Mouse (Mus musculus) liver, embryonic 11.5 days (tissue): ENCODE results near the gene Catsper2. TPM values are rescaled to one million over a fixed set of nuclear protein-coding genes. Genes with fewer than 3 reads are reported as not detected.

Source experiments
- ATAC-seq: fragments of 200-750 bp; cut with Nextera tagmentation; replicated peaks from 2 replicates; pipeline ENCODE4 v1.8.0; 2017; ENCODE audit warnings: moderate number of reproducible peaks, mild to moderate bottlenecking, moderate TSS enrichment, moderate library complexity; ENCODE audit not compliant: low FRiP score
- DNase-seq: peaks from one replicate; pipeline ENCODE4 v3.0.0-alpha.2; 2017; ENCODE audit warnings: low spot score
- H3K27ac ChIP-seq: fragments of 300-500 bp; sonication (generic); 2 replicates; pipeline ENCODE4 v1.5.1; 2014; ENCODE audit warnings: mild to moderate bottlenecking, low read depth, low read length, control low read depth
- H3K27me3 ChIP-seq: fragments of 300-500 bp; sonication (generic); replicated peaks from 2 replicates; pipeline ENCODE4 v1.6.1; 2014; ENCODE audit warnings: low read length, mixed read lengths; ENCODE audit not compliant: control insufficient read depth, insufficient read depth
- H3K36me3 ChIP-seq: fragments of 300-500 bp; sonication (generic); 2 replicates; pipeline ENCODE4 v1.6.1; 2014; ENCODE audit warnings: mild to moderate bottlenecking, low read length, moderate library complexity, mixed read lengths; ENCODE audit not compliant: control insufficient read depth, insufficient read depth
- H3K4me1 ChIP-seq: fragments of 300-500 bp; sonication (generic); replicated peaks from 2 replicates; pipeline ENCODE4 v1.6.1; 2014; ENCODE audit warnings: low read length, mixed read lengths; ENCODE audit not compliant: control insufficient read depth, insufficient read depth
- H3K4me2 ChIP-seq: fragments of 300-500 bp; sonication (generic); 2 replicates; pipeline ENCODE4 v1.6.1; 2014; ENCODE audit warnings: mild to moderate bottlenecking, control low read depth, moderate library complexity
- H3K4me3 ChIP-seq: fragments of 300-500 bp; sonication (generic); 2 replicates; pipeline ENCODE4 v1.5.1; 2014; ENCODE audit warnings: low read depth, low read length, control low read depth
- H3K9ac ChIP-seq: fragments of 300-500 bp; sonication (generic); 2 replicates; pipeline ENCODE4 v1.6.1; 2014; ENCODE audit warnings: low read depth, low read length, control low read depth
- H3K9me3 ChIP-seq: fragments of 300-500 bp; sonication (generic); 2 replicates; pipeline ENCODE4 v1.6.1; 2016; ENCODE audit warnings: low read length, inconsistent platforms, mixed read lengths; ENCODE audit not compliant: control insufficient read depth
- WGBS: fragments of 180-500 bp; shearing (Covaris S2); extraction: QIAGEN DNeasy Blood & Tissue Kit; methylation state at CpG from one replicate; pipeline ENCODE4 v1.1.7; 2014; 5-methylcytosine and 5-hydroxymethylcytosine counted together
- polyA plus RNA-seq: library from polyadenylated mRNA; unstranded; fragments of >200 nt; fragmentation: Nextera tagmentation; extraction: Ambion mirVana; gene quantifications from 2 replicates; pipeline ENCODE4 v1.2.1, GENCODE M21; 2014

The Catsper2 gene
- polyA plus RNA-seq: 1.6 and 1.7 TPM in 2 replicates

DNA sequence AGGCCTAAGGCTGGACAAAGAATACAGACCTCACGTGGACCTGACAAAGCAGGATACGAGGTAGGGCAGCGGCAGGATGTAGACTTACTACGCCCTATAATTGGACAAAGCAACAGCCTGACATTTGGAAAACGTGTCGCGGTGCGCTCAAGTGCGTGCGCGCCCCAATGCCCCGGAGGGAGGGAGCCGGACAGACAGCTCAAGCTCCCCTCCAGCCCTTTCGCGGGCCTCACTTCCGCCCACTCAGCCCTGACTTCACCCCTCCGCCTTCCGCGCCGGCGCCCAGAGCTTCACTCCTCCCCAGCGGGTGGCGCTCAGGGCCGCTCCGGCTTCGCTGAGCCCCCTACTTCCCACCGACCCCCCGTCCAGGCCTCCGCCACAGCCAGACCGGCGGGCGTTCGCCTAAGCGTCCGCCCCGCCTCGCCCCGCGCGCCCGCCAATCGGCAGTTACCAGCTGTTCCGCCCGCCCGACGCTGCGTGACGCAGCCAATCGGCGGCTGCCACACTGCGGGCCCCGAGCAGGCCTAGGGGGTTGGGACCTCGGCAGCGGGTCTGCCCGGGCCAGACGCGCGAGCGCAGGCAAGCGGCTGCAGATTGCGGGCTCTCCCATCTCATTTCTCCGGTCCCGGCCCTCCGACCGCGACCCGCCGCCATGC, at the start of gene Catsper2, which contains the start of gene Pdia3:
Gene Catsper2 (minus strand): TSS at position 406 of the 656 bp plus-strand sequence.
Gene Pdia3 (plus strand): TSS at position 389 of the 656 bp plus-strand sequence.
- peak within 1 kb of the TSS; percentile 99 for H3K9ac ChIP-seq
- H3K27me3 ChIP-seq: no peaks in the 10 kb centered on the region
- ATAC-seq: peak; percentile 98
- peak within 1 kb of the TSS; percentile 94 for H3K4me3 ChIP-seq
- peaks cover 12% of the 10 kb centered on the region for H3K36me3 ChIP-seq
- under 1% methylated on average over 64 of the region's 68 CpGs for WGBS
- H3K27ac ChIP-seq: peak within 1 kb of the TSS; percentile 97
- peak; percentile 96 for DNase-seq
- no peaks in the 10 kb centered on the region for H3K9me3 ChIP-seq
- H3K4me1 ChIP-seq: peaks cover 13% of the 10 kb centered on the region
- H3K4me2 ChIP-seq: peak within 1 kb of the TSS; percentile 86

DNA sequence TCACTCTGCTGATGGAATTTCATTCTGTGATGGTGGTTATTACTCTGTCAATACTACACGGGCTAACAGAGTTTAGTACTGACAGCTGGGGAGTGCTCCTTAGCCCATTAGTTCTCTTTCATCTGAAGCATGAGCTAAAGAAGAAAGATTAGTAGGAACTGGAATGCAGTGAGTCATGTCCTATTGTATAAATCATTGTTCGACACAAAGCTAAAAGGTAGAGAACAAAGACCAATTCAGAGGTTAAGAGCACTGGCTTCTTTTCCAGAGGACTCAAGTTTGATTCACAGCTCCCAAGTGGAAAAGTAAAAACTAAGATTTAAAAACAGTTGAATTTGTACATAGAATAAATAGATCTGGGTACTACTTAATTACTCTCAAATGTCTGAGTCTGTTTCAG, 46.5 kb upstream of the Catsper2 start:
- no peak for DNase-seq
- Histone ChIP-seq H3K4me2 (no peak overlapping the region), H3K4me1 (peaks cover 17% of the 10 kb centered on the region), H3K4me3 (no peak overlapping the region), H3K27me3 (no peaks in the 10 kb centered on the region), H3K27ac (no peak overlapping the region), H3K9me3 (no peaks in the 10 kb centered on the region), H3K36me3 (peaks cover 6% of the 10 kb centered on the region), H3K9ac (no peak overlapping the region)
- WGBS: 72% methylated on average over 2 of the region's 2 CpGs
- ATAC-seq: no peak

DNA sequence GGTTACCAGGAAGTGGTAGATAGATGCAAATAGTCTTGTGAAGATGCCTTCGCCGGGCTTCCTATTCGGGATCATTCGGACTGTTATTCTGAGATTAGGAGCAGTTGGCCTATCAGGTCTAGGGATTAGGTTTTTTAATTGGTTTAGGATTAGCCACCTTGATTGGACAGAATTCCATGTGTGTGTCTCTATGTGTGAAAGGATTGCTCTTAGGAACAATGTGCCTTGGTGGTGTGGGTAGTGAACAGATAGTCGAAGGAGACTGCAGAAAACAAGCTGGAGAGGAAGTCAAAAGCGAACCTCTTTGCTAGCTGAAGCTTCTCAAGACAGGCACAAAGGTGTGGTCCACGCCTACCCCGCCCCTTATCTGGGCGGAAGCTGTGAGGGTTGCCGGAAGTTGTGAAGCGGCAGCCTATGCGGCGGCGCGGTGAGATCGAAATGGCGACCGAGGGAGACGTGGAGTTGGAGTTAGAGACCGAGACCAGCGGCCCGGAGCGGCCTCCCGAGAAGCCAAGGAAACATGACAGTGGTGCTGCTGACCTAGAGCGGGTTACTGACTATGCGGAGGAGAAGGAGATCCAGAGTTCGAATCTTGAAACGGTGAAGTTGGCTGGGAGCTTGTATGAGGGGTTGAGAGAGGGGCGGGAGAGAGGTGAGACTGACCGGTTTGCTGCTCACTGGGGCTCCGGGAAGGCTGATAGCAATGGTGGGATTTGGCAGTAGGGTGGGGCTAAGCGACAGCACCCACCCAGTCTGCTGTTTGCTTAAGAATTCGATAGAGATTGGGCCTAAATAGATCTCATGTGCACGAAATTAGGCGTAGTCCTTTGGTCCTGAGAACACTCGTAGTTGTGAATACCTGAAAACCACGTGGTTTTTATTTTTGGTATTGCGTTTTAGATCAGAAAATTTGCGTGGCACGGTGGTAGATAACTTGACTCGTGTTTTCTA, 43.4 kb upstream of the Catsper2 start, which contains the start of gene Serinc4:
Gene Serinc4 (minus strand): TSS at position 90 of the 951 bp plus-strand sequence.
- DNase-seq (peak; percentile 91), ATAC-seq (peak; percentile 93)
- Histone ChIP-seq H3K4me3 (peak within 1 kb of the TSS; percentile 85), H3K27me3 (no peaks in the 10 kb centered on the region), H3K9ac (peak within 1 kb of the TSS; percentile 84), H3K4me1 (peaks cover 17% of the 10 kb centered on the region), H3K27ac (peak within 1 kb of the TSS; percentile 85), H3K9me3 (no peaks in the 10 kb centered on the region), H3K4me2 (peak within 1 kb of the TSS; percentile 81), H3K36me3 (peaks cover 20% of the 10 kb centered on the region)
- WGBS: 3% methylated on average over 41 of the region's 41 CpGs

DNA sequence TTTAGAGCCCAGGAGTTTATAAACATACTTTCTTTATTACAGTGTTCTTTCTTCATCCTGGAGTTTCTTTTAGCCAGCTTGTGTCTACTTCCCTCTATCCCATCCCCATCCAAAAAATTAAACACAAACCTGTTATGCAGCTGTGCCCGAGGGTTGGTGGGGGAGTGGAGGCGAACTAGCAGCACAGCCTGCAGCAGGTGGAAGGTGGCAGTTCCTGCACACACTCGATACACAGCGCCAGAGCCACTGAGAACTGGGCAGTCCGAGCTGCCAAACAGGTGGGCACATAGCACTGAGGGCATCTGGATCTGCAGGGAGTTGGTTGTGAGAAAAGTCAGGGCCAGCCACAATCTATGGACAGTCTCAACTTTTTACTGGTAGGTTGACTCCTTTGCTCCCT, 41.9 kb upstream of the Catsper2 start:
- Histone ChIP-seq H3K9ac (no peak overlapping the region), H3K4me2 (no peak overlapping the region), H3K27ac (no peak overlapping the region), H3K4me1 (peaks cover 24% of the 10 kb centered on the region), H3K36me3 (peaks cover 26% of the 10 kb centered on the region), H3K4me3 (no peak overlapping the region), H3K9me3 (no peaks in the 10 kb centered on the region), H3K27me3 (no peaks in the 10 kb centered on the region)
- WGBS: 81% methylated on average over 5 of the region's 5 CpGs
- ATAC-seq: no peak
- no peak for DNase-seq

DNA sequence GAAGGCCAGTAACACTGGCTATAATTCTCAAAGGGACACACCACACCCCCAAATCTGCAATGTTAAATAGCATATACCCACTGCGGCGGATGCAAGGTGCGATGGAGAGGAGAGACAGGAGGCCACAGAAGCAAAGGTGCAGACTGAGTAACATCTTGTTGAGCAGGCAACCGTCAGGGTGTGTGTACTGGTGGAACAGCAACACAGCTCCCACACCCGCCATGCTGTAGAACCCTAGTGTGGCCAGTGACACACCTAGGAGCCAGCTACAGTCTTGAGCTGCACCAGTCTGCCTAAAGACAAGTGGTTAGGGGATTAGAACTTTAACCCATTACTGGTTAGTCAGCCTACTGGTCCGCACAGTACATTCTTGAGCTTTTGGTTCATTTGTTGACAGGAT, 40.3 kb upstream of the Catsper2 start:
- ATAC-seq (no peak), DNase-seq (no peak)
- WGBS: 88% methylated on average over 6 of the region's 6 CpGs
- Histone ChIP-seq H3K27ac (no peak overlapping the region), H3K4me3 (no peak overlapping the region), H3K27me3 (no peaks in the 10 kb centered on the region), H3K4me1 (peaks cover 27% of the 10 kb centered on the region), H3K4me2 (no peak overlapping the region), H3K9me3 (no peaks in the 10 kb centered on the region), H3K9ac (no peak overlapping the region), H3K36me3 (peaks cover 26% of the 10 kb centered on the region)

DNA sequence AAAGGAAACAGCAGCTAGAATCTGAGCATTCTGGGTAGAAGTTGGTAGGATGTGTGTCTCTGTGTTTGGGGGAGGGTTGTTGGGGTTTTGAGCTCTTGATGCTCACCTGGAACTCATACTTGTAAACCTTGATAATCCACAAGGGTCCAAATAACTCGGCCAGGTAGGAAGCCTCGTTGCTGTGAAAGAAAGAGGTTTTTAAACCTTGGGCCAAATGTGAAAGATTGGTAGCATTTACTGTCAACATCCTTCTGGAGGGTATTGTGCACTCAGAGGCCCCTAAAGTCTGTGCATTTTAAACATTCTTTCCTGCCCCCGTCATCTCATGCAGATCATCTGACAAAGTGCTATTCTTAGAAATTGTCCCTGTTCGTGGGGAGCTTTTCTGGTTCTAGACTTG, 39.4 kb upstream of the Catsper2 start, which contains the start of gene Hypk:
Gene Hypk (plus strand): TSS at position 301 of the 400 bp plus-strand sequence.
- ATAC-seq: no peak
- H3K9ac ChIP-seq: no peak within 1 kb of the TSS
- H3K4me1 ChIP-seq: peaks cover 22% of the 10 kb centered on the region
- no peak for DNase-seq
- H3K9me3 ChIP-seq: no peaks in the 10 kb centered on the region
- H3K4me2 ChIP-seq: no peak within 1 kb of the TSS
- H3K36me3 ChIP-seq: peaks cover 20% of the 10 kb centered on the region
- no peaks in the 10 kb centered on the region for H3K27me3 ChIP-seq
- no peak within 1 kb of the TSS for H3K27ac ChIP-seq
- WGBS: 70% methylated on average over 4 of the region's 4 CpGs
- H3K4me3 ChIP-seq: no peak within 1 kb of the TSS

DNA sequence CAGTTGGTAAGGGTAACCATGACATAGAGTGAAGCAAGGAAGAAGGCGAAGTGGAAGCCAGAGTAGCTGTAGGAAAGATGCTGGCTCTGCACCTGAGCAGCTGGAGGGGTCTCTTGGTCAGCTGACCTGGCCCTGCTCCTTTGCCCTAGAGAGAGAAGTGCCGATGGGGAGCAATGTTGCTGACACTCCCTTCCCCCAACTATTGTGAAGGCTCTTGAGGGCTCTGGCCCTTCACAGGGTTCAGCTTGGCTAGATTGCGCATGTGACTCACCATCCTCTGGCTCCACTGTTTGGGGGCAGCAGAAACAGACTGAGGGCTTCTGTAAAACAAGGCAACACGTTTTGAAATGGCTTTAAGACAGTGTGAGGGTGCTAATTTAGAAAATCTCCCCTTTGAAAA, 38.8 kb upstream of the Catsper2 start:
- H3K27ac ChIP-seq: no peak overlapping the region
- 73% methylated on average over 4 of the region's 4 CpGs for WGBS
- DNase-seq: no peak

DNA sequence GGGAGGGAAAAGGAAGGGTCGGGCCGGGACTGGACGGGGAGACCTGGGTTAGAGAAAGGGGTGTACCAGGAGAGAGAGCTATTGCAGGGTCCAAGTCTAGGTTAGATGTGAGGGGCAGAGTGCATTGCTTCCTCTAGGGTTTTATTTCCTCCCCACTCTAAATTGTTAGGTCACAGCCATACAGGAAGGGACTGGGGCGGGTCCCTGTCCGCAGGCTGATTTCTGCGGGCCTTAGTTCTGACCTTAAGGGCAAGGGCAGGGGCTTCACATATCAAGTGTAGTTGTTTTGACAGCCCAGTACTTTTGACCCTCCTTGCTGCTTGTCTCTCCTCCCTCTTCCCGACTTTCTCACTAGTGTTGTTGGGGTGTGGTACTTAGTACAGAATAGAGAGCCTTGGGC, 36.5 kb upstream of the Catsper2 start:
- Histone ChIP-seq H3K9me3 (no peaks in the 10 kb centered on the region), H3K36me3 (peaks cover 20% of the 10 kb centered on the region), H3K27ac (peak overlapping the region; percentile 94), H3K27me3 (no peaks in the 10 kb centered on the region), H3K9ac (peak overlapping the region; percentile 95), H3K4me3 (peak overlapping the region; percentile 100), H3K4me1 (peaks cover 13% of the 10 kb centered on the region), H3K4me2 (peak overlapping the region; percentile 95)
- 1% methylated on average over 7 of the region's 7 CpGs for WGBS
- ATAC-seq (no peak), DNase-seq (no peak)

More for the DNA sequence above, 38.8 kb upstream of the Catsper2 start:
- peaks cover 22% of the 10 kb centered on the region for H3K4me1 ChIP-seq
- no peak for ATAC-seq
- H3K36me3 ChIP-seq: peaks cover 20% of the 10 kb centered on the region
- no peak overlapping the region for H3K4me3 ChIP-seq
- H3K4me2 ChIP-seq: no peak overlapping the region
- H3K9me3 ChIP-seq: no peaks in the 10 kb centered on the region
- H3K27me3 ChIP-seq: no peaks in the 10 kb centered on the region
- no peak overlapping the region for H3K9ac ChIP-seq
